Mouse (Mus musculus) natural killer cell, adult 2 months (primary cell): ENCODE results near the gene Ptges2.

Source experiments
- DNase-seq, 2 experiments: peaks; one replicate each; pipeline ENCODE4 v3.0.0; 2022; ENCODE audit warnings: low spot score in 2 of 2

Gene Ptges2

GRCm38 (mm10) chr2:32440164-32440563 is 44.5 kb downstream of the Ptges2 start:
- no peak for DNase-seq

GRCm38 (mm10) chr2:32440632-32441031 is 44.9 kb downstream of the Ptges2 start:
- no peak for DNase-seq

GRCm38 (mm10) chr2:32441550-32441949 is 45.9 kb downstream of the Ptges2 start:
- no peak for DNase-seq

GRCm38 (mm10) chr2:32445535-32445934 is 49.8 kb downstream of the Ptges2 start:
- DNase-seq: no peak

- DNase-seq: peak; percentile 71 to 76
Measured at GRCm38 (mm10) chr2:32447264-32447936, 51.7 kb downstream of the Ptges2 start.

- no peak for DNase-seq
Measured at GRCm38 (mm10) chr2:32448480-32448879, 52.8 kb downstream of the Ptges2 start.

- DNase-seq: peak in 1 of 2 experiments; percentile 18
Measured at GRCm38 (mm10) chr2:32449761-32450754, 54.4 kb downstream of the Ptges2 start, which contains the start of gene Naif1. Gene Naif1, plus strand, starts transcription at chr2:32450457.

GRCm38 (mm10) chr2:32450881-32451844 is 55.5 kb downstream of the Ptges2 start, which contains the start of gene Slc25a25:
Gene Slc25a25, minus strand, starts transcription at chr2:32451445.
- peak; percentile 96 for DNase-seq

GRCm38 (mm10) chr2:32451870-32452372 is 56.2 kb downstream of the Ptges2 start:
- DNase-seq: peak; percentile 99

GRCm38 (mm10) chr2:32452441-32452971 is 56.8 kb downstream of the Ptges2 start:
- no peak for DNase-seq

- no peak for DNase-seq
Measured at GRCm38 (mm10) chr2:32453641-32454303, 58.1 kb downstream of the Ptges2 start.

GRCm38 (mm10) chr2:32454633-32455032 is 58.9 kb downstream of the Ptges2 start:
- no peak for DNase-seq

GRCm38 (mm10) chr2:32455101-32455500 is 59.4 kb downstream of the Ptges2 start:
- no peak for DNase-seq
